Mouse (Mus musculus) embryo, embryonic 11 days (tissue): ENCODE measurements around the gene Ngf.

Experiments used
- DNase-seq: peaks from one replicate; pipeline ENCODE4 v3.0.0-alpha.2; 2015

Ngf gene

DNA sequence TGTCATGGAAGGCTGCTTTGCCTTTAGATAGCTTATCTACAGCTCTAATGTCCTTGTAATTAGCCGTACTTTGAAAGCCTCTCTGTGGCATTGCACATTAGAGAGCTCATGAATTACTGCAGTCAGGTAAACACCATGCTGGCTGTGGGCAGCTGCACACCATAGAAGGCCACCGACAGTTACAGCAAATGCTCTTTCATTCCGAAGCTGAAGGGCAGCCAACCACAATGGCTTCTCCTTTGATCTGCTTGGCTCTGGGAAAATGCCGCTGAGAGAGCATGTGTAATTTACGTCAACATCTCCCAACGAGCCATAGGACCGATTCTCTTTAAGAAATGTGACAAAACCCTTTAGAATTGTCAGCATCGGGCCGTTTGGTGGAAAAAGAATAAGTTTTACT, 38.7 kb downstream of the Ngf start:
- DNase-seq: no peak

DNA sequence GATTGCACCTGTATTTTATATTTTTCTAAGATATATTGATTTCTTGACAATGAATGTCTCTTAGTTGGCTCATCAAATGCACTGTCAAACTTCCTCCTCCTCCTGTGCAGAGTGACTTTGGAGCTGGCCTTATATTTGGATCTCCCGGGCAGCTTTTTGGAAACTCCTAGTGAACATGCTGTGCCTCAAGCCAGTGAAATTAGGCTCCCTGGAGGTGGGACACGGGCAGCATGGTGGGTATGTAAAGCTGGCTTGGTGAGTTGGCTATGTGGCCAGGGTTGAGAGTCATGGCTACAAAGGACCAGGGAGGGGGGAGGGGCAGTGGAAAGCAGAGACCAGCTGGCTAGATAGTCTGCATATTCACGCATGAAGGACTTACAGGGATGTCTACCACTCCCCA, 39.9 kb downstream of the Ngf start:
- no peak for DNase-seq

DNA sequence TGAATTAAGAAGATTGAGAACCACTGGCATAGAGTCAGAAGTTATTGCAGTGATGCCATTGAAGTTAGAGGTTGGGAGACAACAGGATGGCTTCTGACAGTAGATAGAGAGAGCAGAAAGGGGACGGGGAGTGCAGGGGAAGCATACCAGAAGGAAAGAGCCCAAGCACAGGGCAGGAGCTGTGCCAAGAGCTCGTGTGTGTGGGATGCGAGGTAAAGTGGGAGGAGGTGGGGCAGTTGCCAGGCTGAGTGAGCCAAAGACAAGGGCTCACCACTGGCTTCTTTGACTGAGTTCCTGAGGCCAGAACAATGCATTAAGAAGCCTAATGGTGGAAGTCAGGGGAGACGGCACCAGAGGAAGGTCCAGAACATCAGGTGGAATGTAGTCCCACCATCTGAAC, 47.2 kb downstream of the Ngf start:
- DNase-seq: no peak

DNA sequence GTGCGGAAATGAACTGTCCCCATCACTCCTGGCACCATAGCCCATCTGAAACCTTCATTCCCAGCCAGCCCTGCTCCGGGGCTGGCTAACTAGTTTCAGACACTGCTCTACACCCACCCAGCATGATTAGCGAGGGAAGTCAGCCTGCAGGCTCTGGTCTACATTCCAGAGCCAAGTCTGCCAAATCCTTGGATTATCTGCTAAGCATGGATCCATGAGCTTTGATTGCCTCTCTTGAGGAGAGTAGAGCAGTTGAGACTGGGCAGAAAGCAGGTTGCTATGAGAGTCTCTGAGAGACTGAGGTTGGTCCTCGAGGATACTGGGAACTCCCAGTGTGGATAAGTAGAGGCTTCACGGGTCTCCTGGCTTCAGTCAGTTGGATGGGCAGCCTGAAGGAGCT, 51.3 kb downstream of the Ngf start:
- DNase-seq: no peak

DNA sequence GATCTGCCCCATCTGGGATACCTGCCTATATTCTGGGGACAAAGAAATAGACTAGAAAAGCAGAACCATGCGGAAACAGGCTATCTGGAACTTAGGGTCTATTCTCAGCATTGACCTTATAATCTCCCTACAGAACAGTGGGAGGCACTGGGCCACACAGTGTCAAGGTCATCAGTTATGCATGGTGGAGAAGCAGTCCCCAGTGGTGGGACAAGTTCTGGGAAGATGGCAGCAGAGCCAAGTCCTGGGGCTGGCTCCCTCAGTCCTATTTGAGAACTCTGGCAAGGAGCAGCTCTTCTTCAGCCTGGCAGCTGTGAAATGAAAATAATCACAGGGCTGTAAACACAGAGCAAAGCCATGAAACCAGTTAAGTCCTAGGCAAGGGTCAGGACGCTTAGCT, 54.0 kb downstream of the Ngf start:
- DNase-seq: no peak

DNA sequence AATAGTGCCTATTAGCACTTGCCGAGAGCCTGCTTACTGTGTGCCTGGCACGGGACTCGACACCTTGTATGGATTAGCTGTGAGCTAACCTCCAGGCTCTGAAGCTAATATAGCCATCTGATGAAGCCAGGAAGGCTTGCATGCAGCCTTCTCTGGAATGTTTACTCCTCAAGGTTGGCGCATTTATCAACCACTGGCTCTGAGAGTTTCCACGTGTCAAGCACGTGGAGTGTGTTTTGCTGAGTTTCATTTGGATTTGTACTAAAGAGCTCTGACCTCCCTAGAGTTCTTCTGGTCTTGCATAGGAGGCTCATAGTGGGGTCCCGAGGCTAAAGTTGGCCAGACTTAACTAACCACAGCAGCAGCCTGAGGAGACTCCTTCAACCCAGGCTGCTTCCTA, 55.2 kb downstream of the Ngf start:
- DNase-seq: no peak

DNA sequence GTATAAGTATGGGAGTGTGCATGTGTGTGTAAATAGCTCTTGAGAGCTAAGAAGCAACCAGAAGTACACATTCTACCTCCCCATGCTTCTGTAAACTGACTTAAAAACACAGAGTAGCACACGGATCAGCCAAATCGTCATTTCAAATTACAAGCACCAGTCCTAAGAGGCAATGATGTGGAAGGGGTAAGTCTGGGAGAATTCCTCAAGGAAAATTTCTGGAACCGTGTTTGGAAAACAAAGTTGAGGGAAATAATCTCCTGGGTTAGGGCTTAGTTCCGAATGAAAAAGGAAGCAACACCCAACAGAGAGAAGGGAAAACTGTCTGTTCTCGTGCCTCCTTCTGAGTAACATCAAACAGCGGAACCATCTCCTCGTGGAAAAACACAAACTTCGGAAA, 56.1 kb downstream of the Ngf start:
- no peak for DNase-seq

DNA sequence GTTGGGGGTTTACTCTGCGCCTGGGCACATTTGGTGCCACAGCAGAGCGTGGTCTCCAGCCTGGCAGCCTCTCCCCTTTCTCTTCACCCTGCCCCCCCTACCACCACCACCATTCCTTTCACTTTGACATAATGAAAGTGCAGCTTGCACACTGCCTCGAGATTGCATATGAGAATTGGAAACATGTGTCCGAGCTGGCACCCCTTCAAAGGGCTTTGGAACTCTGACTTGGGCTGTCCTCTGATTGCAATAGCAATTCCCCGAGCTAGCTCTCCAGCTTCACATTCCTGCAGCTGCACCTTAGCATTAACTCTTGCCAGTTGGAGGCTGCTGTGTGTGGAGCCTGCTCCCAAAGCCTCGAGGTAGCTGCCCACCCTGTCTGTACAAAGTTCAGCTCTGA, 56.8 kb downstream of the Ngf start:
- DNase-seq: peak; percentile 60

DNA sequence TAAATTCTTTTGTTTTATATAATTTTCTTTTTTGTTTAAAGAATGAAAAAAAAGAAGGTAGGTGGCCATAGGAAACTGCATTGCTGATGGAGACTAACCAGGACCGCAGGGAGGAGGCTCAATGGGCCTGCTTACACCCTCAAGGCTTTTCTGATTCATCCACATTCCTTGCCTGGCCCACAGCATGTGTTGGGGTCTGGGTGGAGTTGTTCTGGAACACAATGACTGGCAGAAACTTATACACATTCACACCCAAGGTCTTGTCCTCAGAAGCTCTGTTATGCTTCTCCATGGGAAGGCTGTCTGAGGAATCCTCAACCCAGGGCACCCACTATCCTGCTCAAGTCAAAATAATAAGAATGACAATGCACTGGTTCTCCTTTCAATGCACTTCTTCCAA, 65.0 kb downstream of the Ngf start:
- DNase-seq: no peak

DNA sequence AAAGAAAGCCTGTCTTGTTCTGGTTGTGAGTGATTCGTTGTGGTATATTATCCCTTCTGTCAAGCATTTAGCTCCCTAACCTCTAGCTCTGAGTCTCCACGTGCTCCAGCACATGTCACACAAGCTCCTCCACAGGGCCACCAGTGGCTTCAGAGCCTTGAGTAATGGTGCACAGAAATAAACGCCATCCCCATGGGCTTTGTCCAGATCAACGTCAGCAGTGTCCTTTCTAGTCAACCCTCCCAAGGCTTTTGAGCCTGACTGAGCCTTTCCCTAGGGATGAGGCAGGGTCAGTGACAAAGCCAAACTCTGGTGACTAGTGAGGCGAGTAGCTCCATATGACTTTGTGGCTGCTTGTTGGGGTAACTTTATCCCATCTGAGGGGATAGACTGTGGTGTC, 73.9 kb downstream of the Ngf start:
- DNase-seq: no peak

DNA sequence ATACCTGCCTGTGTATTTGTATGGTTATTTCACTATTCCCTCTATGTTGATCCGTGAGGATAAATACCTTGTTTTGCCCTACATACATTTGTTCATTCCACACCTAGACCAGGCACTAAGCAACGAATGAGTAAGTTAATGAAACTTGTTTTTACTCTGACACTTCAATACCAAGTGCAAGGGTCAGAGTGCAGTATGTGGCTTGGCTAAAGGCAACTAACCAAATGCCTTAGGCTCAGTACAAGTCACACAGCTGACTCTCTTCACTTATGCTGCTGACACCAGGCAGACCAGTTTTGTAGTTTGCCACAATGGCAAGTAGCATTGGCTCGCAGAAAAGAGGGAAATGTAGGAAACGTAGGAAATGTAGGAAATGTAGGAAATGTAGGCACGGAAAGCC, 77.8 kb downstream of the Ngf start:
- no peak for DNase-seq

DNA sequence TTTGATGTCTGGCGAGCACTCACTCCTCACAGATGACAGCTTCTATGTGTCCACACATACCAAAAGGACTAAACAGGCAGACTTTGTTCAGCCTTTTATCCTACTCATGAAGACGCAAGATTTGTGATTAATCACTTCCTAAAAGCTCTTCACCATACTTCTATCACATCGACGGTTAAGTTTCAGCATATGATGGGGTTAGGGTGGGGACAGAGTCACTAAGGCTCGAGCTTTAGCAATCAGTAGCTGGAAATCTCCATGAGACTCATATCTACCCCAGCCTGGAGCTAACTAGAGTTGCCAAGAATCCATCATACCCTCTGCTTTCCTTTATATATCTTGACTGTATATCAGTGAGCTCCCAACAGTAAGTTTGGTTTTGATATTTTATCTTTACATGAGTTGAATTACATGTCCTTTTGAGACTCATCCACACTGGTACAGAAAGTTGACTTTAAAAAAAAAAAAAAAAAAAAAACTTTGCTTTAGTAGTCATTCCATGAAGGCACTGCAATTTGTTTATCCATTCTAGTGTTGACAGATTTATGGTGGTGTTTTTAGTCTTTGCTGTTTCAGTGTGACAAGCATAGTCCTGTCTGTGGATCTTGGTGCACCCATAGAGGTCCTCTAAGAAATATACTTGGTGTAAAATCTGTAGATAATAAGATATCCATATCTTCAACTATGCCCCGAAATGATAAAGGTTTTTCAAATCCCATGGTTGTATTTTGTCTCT, 84.4 kb downstream of the Ngf start:
- no peak for DNase-seq

DNA sequence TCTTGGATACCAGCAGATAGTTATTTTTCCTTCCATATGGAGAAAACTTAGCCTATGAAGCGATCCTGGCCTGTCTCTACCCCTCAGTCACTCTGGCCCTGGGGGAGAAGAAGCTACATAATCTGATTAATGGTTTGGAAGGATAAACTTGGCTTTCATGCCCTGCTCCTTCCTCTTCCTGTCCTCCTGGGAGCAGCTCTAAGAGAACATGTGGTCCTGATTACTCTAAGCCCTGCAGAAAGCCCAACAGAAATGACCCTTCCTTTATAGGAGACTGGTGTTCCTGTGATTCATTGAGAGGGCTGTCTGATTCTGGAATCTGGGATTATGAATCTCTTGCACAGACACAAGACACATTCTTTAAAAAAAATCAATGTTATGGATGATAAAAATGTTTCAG, 86.4 kb downstream of the Ngf start:
- DNase-seq: peak; percentile 61

DNA sequence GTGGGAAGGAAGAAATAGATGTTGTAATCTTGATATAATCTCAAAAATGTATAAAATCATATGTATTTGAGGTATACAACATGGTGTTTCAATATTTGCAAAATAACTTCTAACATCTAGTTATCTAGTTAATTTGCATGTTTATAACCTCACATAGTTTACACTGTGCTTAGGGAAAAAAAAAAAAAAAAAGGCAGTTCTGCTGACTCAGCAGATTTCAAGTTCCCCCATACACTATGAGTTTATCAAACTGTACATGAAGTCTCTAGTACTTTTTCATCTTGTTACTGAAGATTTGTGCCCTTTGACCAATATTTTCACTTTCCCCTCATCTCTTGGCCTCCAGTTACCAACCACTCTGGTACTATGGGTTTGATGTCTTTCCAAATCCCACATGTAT, 86.9 kb downstream of the Ngf start:
- no peak for DNase-seq
